Mouse (Mus musculus) kidney, adult 2 months (tissue): ENCODE results near the gene Ntn4. TPM values are rescaled to one million over a fixed set of nuclear protein-coding genes. Genes with fewer than 3 reads are reported as not detected.
"Not testable (repeated sequence)": the region's sequence is repeated elsewhere in the genome, so short reads cannot be mapped to it uniquely, and the experiment has no call there.

Source experiments
- DNase-seq: peaks from one replicate; pipeline ENCODE4 v3.0.0; 2021
- H3K27ac ChIP-seq: fragments of 200-500 bp; 2 replicates; pipeline ENCODE4 v1.5.1; 2012; ENCODE audit warnings: low read depth, low read length, control low read depth, inconsistent platforms; ENCODE audit not compliant: insufficient read depth
- H3K27me3 ChIP-seq: fragments of 200-500 bp; replicated peaks from 2 replicates; pipeline ENCODE4 v1.6.1; 2012; ENCODE audit warnings: mild to moderate bottlenecking, moderate library complexity, low read length, inconsistent platforms; ENCODE audit not compliant: control insufficient read depth, insufficient read depth
- H3K36me3 ChIP-seq: fragments of 200-500 bp; 2 replicates; pipeline ENCODE4 v1.6.1; 2012; ENCODE audit warnings: mild to moderate bottlenecking, moderate library complexity, low read length, inconsistent platforms; ENCODE audit not compliant: control insufficient read depth, insufficient read depth
- H3K4me1 ChIP-seq: fragments of 200-500 bp; 2 replicates; pipeline ENCODE4 v1.6.1; 2011; ENCODE audit warnings: low read length; ENCODE audit not compliant: control insufficient read depth, insufficient read depth
- H3K4me3 ChIP-seq: fragments of 200-500 bp; 2 replicates; pipeline ENCODE4 v1.5.1; 2011; ENCODE audit warnings: mild to moderate bottlenecking, low read depth, low read length, control low read depth; ENCODE audit not compliant: insufficient read depth
- CTCF ChIP-seq: fragments of 200-500 bp; conservative IDR thresholded peaks from 2 replicates; pipeline ENCODE4 v1.5.1; 2011; ENCODE audit warnings: low read depth, mild to moderate bottlenecking, control low read depth, low read length, moderate library complexity, mixed read lengths; ENCODE audit not compliant: insufficient read depth, insufficient read length
- POLR2A ChIP-seq: fragments of 200-500 bp; IDR thresholded peaks from one replicate; pipeline ENCODE4 v1.6.1; 2011; ENCODE audit warnings: low read depth, low read length, control low read depth
- WGBS: fragments of 180-500 bp; shearing (Covaris S2); methylation state at CpG from one replicate; pipeline ENCODE4 v1.1.7; 2018; 5-methylcytosine and 5-hydroxymethylcytosine counted together
- polyA plus RNA-seq: library from polyadenylated mRNA; depleted of rRNA; stranded (reverse); fragments of >200 nt; gene quantifications from 2 replicates; pipeline ENCODE4 v1.2.3, GENCODE M21; 2012

Gene Ntn4
- polyA plus RNA-seq, 1 experiment: 35.1 TPM

DNA sequence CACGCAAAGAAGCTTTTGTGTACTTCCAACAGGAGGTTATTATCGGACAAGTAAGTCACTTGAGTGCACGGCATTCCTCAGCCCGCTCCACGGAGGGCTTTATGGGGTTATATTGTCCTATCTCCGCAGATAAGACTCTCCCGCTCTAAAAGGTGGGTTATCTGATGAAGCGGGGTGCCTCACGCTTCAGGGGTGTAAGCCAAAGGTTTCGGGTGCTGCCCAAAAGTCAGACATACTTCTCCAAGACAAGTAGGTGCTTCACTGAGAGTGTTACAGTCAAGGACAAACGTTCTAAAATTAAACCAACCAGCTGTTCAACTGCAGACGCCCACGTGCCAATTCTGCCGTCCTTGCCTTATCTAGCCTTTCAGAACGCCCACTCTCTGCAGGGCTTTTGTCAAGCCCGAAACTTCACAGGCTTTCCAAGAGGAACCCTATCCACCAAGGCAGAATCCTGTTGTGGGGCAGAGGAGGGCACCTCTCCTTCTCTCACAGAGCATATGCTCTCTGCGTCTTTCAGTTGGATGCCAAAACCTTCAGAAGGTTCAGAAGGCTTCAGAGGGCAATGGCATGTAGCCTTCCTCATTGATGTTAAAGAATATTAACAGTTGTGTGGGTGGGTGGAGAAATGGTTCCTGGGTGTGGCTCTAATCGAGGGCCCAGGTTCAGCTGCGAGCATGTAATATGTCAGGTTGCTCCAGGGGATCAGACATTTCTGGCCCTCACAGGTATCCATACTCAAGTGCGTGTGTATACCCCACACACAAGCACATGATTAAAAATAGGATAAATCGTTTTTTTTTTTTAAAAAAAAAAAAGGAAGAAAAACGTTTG is 32.4 kb downstream of the Ntn4 start:
- Histone ChIP-seq H3K27me3 (no peaks in the 10 kb centered on the region), H3K36me3 (no peaks in the 10 kb centered on the region), H3K4me1 (no peaks in the 10 kb centered on the region), H3K4me3 (no peak overlapping the region), H3K27ac (no peak overlapping the region)
- no peak for DNase-seq
- TF ChIP-seq CTCF (no peak), POLR2A (no peak)
- 75% methylated on average over 22 of the region's 22 CpGs for WGBS

DNA sequence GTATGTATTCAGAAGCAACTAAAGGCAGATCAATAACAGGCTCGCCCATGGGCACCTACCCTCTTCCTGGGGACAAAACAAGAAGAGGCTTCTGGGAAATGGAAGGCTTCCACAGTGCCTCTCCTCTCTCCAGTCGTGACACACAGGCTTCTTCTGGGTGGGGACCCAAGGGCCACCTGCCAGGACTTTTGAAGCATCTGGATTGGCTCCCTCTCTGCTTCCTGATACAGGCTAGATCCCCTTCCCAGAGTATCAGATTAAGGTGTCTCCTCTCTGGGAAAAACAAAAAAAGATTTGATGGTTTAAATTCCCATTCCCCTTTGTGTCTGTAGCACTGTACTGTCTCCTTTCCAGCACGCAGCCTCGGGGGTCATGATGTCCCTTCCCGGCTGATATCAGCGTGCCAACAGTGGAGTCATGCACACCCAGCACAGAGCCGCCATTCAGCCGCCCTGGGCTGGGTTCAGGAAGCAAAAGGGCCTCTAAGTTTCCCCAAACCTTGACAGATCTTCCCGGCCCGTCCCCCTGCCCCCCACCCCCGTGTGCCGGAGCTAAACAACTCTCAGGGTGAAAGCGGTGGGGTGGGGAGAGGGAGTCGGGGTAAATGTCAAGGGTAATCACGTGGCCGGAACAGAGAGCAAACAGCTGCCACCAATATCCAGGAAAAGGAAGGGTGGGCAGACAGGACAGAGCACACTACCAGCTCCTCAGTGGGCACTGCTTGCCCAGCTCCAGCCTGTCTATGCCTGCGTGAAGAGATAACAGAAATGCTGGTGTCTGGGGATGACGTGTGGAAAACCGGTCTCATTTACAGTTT is 38.9 kb downstream of the Ntn4 start:
- TF ChIP-seq POLR2A (no peak), CTCF (no peak)

DNA sequence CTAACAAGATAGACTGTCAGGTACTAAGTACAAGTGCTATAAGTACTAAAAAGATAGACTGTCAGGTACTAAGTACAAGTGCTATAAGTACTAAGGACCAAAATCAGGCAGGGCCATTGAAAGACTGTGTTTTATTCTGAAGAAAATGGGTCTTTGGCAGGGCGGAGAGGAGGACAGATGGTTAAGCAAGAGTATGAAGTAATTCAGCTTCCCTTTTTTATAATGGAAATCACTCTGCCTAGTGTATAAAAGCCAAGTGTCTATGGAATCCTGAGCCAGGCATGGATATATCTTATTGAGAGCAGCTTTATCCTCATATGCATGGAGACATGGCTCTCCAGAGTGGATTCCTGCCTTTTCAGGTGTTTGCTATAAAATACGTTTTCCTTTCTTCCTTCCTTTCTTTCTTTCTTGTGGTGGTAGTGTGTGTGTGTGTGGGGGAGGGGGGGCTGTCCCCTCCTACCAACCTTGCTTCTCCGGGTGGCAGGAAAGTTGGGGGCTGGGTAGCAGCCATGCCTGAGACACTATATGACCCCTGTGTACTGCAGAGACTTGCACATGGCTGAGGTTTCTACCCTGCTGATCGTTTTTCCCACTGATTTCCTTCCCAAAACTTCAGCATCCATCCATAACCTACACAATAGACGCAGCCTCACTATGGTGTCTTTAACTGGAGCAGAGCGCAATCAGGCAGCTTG is 40.3 kb downstream of the Ntn4 start:
- DNase-seq: no peak
- peaks cover 15% of the 10 kb centered on the region; the same call in 1 of the 2 replicates for H3K4me1 ChIP-seq
- H3K4me3 ChIP-seq: no peak overlapping the region
- WGBS: 69% methylated on average over 6 of the region's 6 CpGs
- TF ChIP-seq POLR2A (no peak), CTCF (no peak)
- H3K36me3 ChIP-seq: no peaks in the 10 kb centered on the region; the same call in 1 of the 2 replicates
- H3K27ac ChIP-seq: no peak overlapping the region
- no peaks in the 10 kb centered on the region for H3K27me3 ChIP-seq

More for the DNA sequence above, 38.9 kb downstream of the Ntn4 start:
- Histone ChIP-seq H3K27me3 (no peaks in the 10 kb centered on the region), H3K4me3 (peak overlapping the region; percentile 29), H3K27ac (peak overlapping the region; percentile 42), H3K36me3 (no peaks in the 10 kb centered on the region; the same call in 1 of the 2 replicates), H3K4me1 (peaks cover 15% of the 10 kb centered on the region; the same call in 1 of the 2 replicates)
- peak; percentile 53 for DNase-seq
- WGBS: 31% methylated on average over 19 of the region's 19 CpGs

DNA sequence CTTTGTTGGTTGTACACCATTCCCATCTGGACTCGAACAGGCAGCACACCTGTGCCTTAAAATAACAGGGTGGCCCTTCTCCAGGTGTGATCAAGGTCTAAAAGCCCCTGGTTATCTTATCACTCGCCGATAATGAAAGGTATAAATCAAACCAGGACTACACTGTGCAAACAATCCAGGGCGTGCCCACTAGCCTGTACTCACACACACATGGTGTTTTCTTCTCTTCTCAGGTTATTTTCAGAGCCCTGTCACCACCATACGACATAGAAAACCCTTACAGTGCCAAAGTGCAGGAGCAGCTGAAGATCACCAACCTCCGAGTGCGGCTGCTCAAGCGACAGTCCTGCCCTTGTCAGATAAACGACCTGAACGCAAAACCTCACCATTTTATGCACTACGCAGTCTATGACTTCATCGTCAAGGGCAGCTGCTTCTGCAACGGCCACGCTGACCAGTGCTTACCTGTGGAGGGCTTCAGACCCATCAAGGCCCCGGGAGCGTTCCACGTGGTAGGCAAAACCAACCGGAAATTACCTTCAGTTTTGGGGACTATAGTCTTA is 41.8 kb downstream of the Ntn4 start:
- Histone ChIP-seq H3K36me3 (no peaks in the 10 kb centered on the region; the same call in 1 of the 2 replicates), H3K4me3 (no peak overlapping the region), H3K4me1 (peaks cover 15% of the 10 kb centered on the region; the same call in 1 of the 2 replicates), H3K27me3 (no peaks in the 10 kb centered on the region), H3K27ac (no peak overlapping the region)
- TF ChIP-seq POLR2A: no peak
- TF ChIP-seq CTCF: no peak
- no peak for DNase-seq
- WGBS: 78% methylated on average over 18 of the region's 18 CpGs

DNA sequence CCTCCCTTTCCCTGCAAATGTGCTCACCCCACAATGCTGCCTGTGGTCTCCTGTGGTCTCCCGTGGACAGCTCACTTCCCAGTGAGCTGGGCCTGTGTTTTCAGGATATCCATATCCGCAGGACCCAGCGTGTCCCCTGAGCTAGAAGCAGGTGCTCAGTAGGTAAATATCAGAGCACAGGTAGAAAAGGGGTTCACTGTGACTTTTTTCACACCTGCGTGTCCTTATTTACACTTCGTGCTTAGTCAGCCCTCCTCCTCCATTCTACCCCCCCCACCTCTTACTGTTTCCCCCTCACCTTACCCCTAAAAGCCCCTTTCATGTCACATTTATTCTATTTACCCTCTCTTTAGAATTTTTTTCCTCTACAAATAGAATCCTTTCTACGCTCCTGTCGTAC is 42.7 kb downstream of the Ntn4 start:
- Histone ChIP-seq H3K27ac (no peak overlapping the region), H3K4me3 (no peak overlapping the region), H3K36me3 (no peaks in the 10 kb centered on the region; the same call in 1 of the 2 replicates), H3K27me3 (no peaks in the 10 kb centered on the region), H3K4me1 (peaks cover 13% of the 10 kb centered on the region; the same call in 1 of the 2 replicates)
- 95% methylated on average over 7 of the region's 7 CpGs for WGBS
- TF ChIP-seq CTCF (no peak), POLR2A (no peak)
- DNase-seq: no peak

DNA sequence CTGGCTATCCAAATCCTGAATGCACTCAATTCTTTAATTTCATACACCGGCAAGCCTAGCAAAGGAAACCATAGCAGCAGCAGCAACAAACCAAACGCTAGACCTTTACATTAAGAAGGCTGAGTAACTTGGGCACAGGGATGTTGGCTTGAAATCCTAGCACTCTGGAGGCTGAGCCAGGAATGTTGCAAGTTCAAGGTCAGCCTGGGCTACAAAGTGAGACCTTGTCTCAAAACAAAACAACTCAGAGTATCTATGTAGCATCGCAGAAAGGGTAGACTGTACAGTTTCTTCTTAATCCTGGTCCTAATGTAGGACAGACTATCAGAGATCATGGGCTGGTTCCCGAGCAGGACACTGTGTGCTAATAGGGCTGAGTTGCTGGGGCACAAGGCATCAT is 43.4 kb downstream of the Ntn4 start:
- no peak for DNase-seq
- H3K4me1 ChIP-seq: peaks cover 8% of the 10 kb centered on the region; the same call in 1 of the 2 replicates
- TF ChIP-seq POLR2A (no peak), CTCF (no peak)
- no peaks in the 10 kb centered on the region for H3K27me3 ChIP-seq
- no peaks in the 10 kb centered on the region; the same call in 1 of the 2 replicates for H3K36me3 ChIP-seq
- H3K27ac ChIP-seq: no peak overlapping the region
- 91% methylated on average over 4 of the region's 4 CpGs for WGBS
- no peak overlapping the region for H3K4me3 ChIP-seq

DNA sequence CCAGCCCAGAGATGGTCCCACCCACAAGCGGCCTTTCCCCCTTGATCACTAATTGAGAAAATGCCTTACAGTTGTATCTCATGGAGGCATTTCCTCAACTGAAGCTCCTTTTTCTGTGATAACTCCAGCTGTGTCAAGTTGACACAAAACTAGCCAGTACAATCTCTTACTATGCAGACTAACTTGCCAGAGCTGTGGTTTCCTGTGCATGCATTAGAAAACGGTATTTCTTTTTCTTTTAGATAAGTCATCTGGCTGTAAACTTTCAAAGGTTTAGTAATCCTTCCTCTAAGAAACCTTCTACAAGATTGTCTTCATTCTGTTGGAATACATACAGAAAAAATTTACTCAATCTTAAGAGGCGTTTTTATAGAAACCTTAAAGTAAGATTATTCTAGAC is 44.9 kb downstream of the Ntn4 start:
- H3K27ac ChIP-seq, H3K4me1 ChIP-seq, DNase-seq, H3K4me3 ChIP-seq, H3K36me3 ChIP-seq, H3K27me3 ChIP-seq: not testable (repeated sequence)
- WGBS: 94% methylated on average over 3 of the region's 3 CpGs
